Mouse (Mus musculus): ENCODE measurements around the gene S100a9. TPM values are rescaled to one million over a fixed set of nuclear protein-coding genes. Genes with fewer than 3 reads are reported as not detected.

The S100a9 gene
- polyA plus RNA-seq, 1 experiment = 18.2 TPM

- Histone ChIP-seq H3K4me3 (ENCODE audit: insufficient read depth, low read depth, low read length) (no peak overlapping the region), H3K4me1 (ENCODE audit: control insufficient read depth, insufficient read depth, insufficient read length, low read length) (no peaks in the 10 kb centered on the region), H3K27ac (replicated peaks; ENCODE audit: low read depth, low read length) (no peak overlapping the region)
Observed at GRCm38 (mm10) chr3:90649832-90650231, 45.7 kb downstream of the S100a9 start.

GRCm38 (mm10) chr3:90648981-90649380, 46.5 kb downstream of the S100a9 start:
- Histone ChIP-seq H3K4me3 (ENCODE audit: insufficient read depth, low read depth, low read length) (no peak overlapping the region), H3K27ac (replicated peaks; ENCODE audit: low read depth, low read length) (no peak overlapping the region), H3K4me1 (ENCODE audit: control insufficient read depth, insufficient read depth, insufficient read length, low read length) (no peaks in the 10 kb centered on the region)

DNA sequence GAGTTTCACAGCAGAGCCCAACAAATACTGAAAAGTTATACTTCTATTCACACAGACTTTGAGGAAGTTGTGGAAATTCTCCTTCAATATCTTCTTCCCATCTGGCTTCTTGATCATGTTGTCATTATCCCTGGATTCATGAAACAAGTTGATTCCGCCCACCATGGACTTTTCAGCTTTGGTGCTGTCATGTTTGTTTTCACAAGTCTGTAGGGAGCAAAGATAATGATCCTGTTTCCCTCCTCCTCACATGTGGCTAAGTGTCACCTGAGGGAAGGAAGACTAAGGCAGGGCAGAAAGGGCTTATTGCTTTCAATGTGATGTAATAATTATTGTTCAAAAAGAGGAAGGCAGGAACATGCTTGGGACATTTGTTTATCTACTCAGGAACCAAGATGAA, 48.2 kb downstream of the S100a9 start:
- no peaks in the 10 kb centered on the region for H3K4me1 ChIP-seq (ENCODE audit: control insufficient read depth, insufficient read depth, insufficient read length, low read length)
- no peak overlapping the region for H3K4me3 ChIP-seq (ENCODE audit: insufficient read depth, low read depth, low read length)
- H3K27ac ChIP-seq (replicated peaks; ENCODE audit: low read depth, low read length) = no peak overlapping the region

DNA sequence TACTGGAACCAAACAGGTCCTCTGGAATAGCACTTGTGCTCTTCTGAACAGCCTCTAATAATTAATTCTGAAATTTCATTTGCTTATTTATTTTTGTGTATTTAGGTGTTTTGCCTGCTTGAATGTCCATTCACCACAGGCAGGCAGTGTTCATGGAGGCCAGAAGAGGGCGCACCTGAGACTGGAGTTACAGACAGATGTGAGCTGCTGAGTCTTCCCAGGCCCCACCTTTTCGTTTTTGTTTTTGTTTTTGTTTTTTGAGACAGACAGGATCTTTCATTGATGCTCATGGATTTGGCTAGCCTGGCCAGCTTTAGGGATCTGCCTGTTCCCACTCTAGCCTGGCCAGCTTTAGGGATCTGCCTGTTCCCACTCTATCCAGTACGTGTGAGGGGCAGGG, 51.3 kb downstream of the S100a9 start:
- Histone ChIP-seq H3K4me3 (ENCODE audit: insufficient read depth, low read depth, low read length) (no peak overlapping the region), H3K4me1 (ENCODE audit: control insufficient read depth, insufficient read depth, insufficient read length, low read length) (no peaks in the 10 kb centered on the region), H3K27ac (replicated peaks; ENCODE audit: low read depth, low read length) (no peak overlapping the region)

Other genes starting within 250 kb of the S100a9 start
- 18.0 and 27.9 TPM in 2 replicates for gene Npr1, start 229.9 kb downstream of the S100a9 start, polyA plus RNA-seq (2012; ENCODE audit: insufficient read depth, insufficient read length, missing spikeins)
- gene Ilf2, start 219.6 kb downstream of the S100a9 start, polyA plus RNA-seq (2012; ENCODE audit: insufficient read depth, insufficient read length, missing spikeins) = 30.2 and 30.6 TPM in 2 replicates
- gene Snapin, start 204.7 kb downstream of the S100a9 start, polyA plus RNA-seq (2012; ENCODE audit: insufficient read depth, insufficient read length, missing spikeins) = 55.5 and 71.6 TPM in 2 replicates
- gene Chtop, start 186.2 kb downstream of the S100a9 start, polyA plus RNA-seq (2012; ENCODE audit: insufficient read depth, insufficient read length, missing spikeins) = 39.6 and 51.2 TPM in 2 replicates
- gene S100a1, start 181.3 kb downstream of the S100a9 start, polyA plus RNA-seq (2012; ENCODE audit: insufficient read depth, insufficient read length, missing spikeins) = 1,535 and 1,745 TPM in 2 replicates
- 385 and 454 TPM in 2 replicates for gene S100a13, start 181.3 kb downstream of the S100a9 start, polyA plus RNA-seq (2012; ENCODE audit: insufficient read depth, insufficient read length, missing spikeins)
- not detected in 2 replicates for gene S100a14, start 168.9 kb downstream of the S100a9 start, polyA plus RNA-seq (2012; ENCODE audit: insufficient read depth, insufficient read length, missing spikeins)
- gene S100a16, start 158.5 kb downstream of the S100a9 start, polyA plus RNA-seq (2012; ENCODE audit: insufficient read depth, insufficient read length, missing spikeins) = 86.6 and 89.4 TPM in 2 replicates
- gene S100a3, start 135.1 kb downstream of the S100a9 start, polyA plus RNA-seq (2012; ENCODE audit: insufficient read depth, insufficient read length, missing spikeins) = not detected in 2 replicates
- gene S100a2, start 105.5 kb downstream of the S100a9 start, polyA plus RNA-seq (2012; ENCODE audit: insufficient read depth, insufficient read length, missing spikeins) = not detected in 2 replicates
- gene Gm42674, start 93.8 kb downstream of the S100a9 start, polyA plus RNA-seq (2012; ENCODE audit: insufficient read depth, insufficient read length, missing spikeins) = not detected in 2 replicates
- 21.4 and 30.3 TPM in 2 replicates for gene S100a4, start 92.0 kb downstream of the S100a9 start, polyA plus RNA-seq (2012; ENCODE audit: insufficient read depth, insufficient read length, missing spikeins)
- not detected in 2 replicates for gene S100a5, start 87.2 kb downstream of the S100a9 start, polyA plus RNA-seq (2012; ENCODE audit: insufficient read depth, insufficient read length, missing spikeins)
- 192 and 232 TPM in 2 replicates for gene S100a6, start 82.8 kb downstream of the S100a9 start, polyA plus RNA-seq (2012; ENCODE audit: insufficient read depth, insufficient read length, missing spikeins)
- not detected in 2 replicates for gene S100a7a, start 41.7 kb downstream of the S100a9 start, polyA plus RNA-seq (2012; ENCODE audit: insufficient read depth, insufficient read length, missing spikeins)
- 14.6 and 14.8 TPM in 2 replicates for gene S100a8, start 26.7 kb downstream of the S100a9 start, polyA plus RNA-seq (2012; ENCODE audit: insufficient read depth, insufficient read length, missing spikeins)
- gene Pglyrp4, start 31.2 kb upstream of the S100a9 start, polyA plus RNA-seq (2012; ENCODE audit: insufficient read depth, insufficient read length, missing spikeins) = not detected in 2 replicates
- gene Gm5849, start 82.2 kb upstream of the S100a9 start, polyA plus RNA-seq (2012; ENCODE audit: insufficient read depth, insufficient read length, missing spikeins) = not detected in 2 replicates

All from brown adipose tissue, adult 24 weeks (tissue).